Mouse (Mus musculus) limb, embryonic 14.5 days (tissue): ENCODE results near the gene Phb. TPM values are rescaled to one million over a fixed set of nuclear protein-coding genes. Genes with fewer than 3 reads are reported as not detected.

Experiments used
- ATAC-seq: fragments of 200-750 bp; cut with Nextera tagmentation; 2 replicates; pipeline ENCODE4 v1.8.0; 2017; ENCODE audit warnings: low read depth, moderate number of reproducible peaks, moderate TSS enrichment; ENCODE audit not compliant: low FRiP score
- DNase-seq: peaks from one replicate; pipeline ENCODE4 v3.0.0-alpha.2; 2015; ENCODE audit warnings: low spot score
- H3K27ac ChIP-seq: fragments of 300-500 bp; sonication (generic); replicated peaks from 2 replicates; pipeline ENCODE4 v1.5.1; 2014; ENCODE audit warnings: low read depth, mild to moderate bottlenecking, low read length, moderate library complexity, mixed read lengths
- H3K27me3 ChIP-seq: fragments of 300-500 bp; sonication (generic); 2 replicates; pipeline ENCODE4 v1.6.1; 2014; ENCODE audit warnings: low read length, mixed read lengths; ENCODE audit not compliant: control insufficient read depth, insufficient read depth
- H3K36me3 ChIP-seq: fragments of 300-500 bp; sonication (generic); 2 replicates; pipeline ENCODE4 v1.6.1; 2014; ENCODE audit warnings: mild to moderate bottlenecking, low read length, moderate library complexity, mixed read lengths; ENCODE audit not compliant: control insufficient read depth, insufficient read depth
- H3K4me1 ChIP-seq: fragments of 300-500 bp; sonication (generic); 2 replicates; pipeline ENCODE4 v1.6.1; 2014; ENCODE audit warnings: antibody characterized with exemption, low read length, mixed read lengths; ENCODE audit not compliant: control insufficient read depth, insufficient read depth
- H3K4me2 ChIP-seq: fragments of 300-500 bp; sonication (generic); replicated peaks from 2 replicates; pipeline ENCODE4 v1.6.1; 2014; ENCODE audit warnings: low read depth, mild to moderate bottlenecking, low read length, moderate library complexity; ENCODE audit not compliant: severe bottlenecking
- H3K4me3 ChIP-seq: fragments of 300-500 bp; sonication (generic); replicated peaks from 2 replicates; pipeline ENCODE4 v1.5.1; 2014; ENCODE audit warnings: low read length
- H3K9ac ChIP-seq: fragments of 300-500 bp; sonication (generic); 2 replicates; pipeline ENCODE4 v1.6.1; 2014; ENCODE audit warnings: mild to moderate bottlenecking, low read depth, low read length, moderate library complexity; ENCODE audit not compliant: severe bottlenecking
- H3K9me3 ChIP-seq: fragments of 300-500 bp; sonication (generic); 2 replicates; pipeline ENCODE4 v1.6.1; 2016; ENCODE audit warnings: low read length; ENCODE audit not compliant: control insufficient read depth
- POLR2A ChIP-seq: fragments of 200-500 bp; IDR thresholded peaks from 2 replicates; pipeline ENCODE4 v1.8.0; 2012; ENCODE audit warnings: inconsistent platforms, mild to moderate bottlenecking, moderate library complexity, borderline replicate concordance; ENCODE audit not compliant: insufficient read depth, insufficient read length; ENCODE audit errors: extremely low read depth
- WGBS: fragments of 180-500 bp; shearing (Covaris S2); extraction: QIAGEN DNeasy Blood & Tissue Kit; methylation state at CpG from one replicate; pipeline ENCODE4 v1.1.7; 2014; 5-methylcytosine and 5-hydroxymethylcytosine counted together
- polyA plus RNA-seq, 2 experiments: library from polyadenylated mRNA; depleted of rRNA in 1 of 2; stranded (reverse) in 1 of 2; unstranded in 1 of 2; fragments of >200 nt; fragmentation: Nextera tagmentation in 1 of 2; extraction: Ambion mirVana in 1 of 2; gene quantifications; 2 replicates each; pipeline versions ENCODE4 v1.2.1 to v1.2.3; 2012 to 2014

The Phb gene
- 209 and 309 TPM in 2 replicates for polyA plus RNA-seq (2012; rRNA removed)
- polyA plus RNA-seq (2014; fragmentation: Nextera tagmentation; extraction: Ambion mirVana): 226 and 227 TPM in 2 replicates

DNA sequence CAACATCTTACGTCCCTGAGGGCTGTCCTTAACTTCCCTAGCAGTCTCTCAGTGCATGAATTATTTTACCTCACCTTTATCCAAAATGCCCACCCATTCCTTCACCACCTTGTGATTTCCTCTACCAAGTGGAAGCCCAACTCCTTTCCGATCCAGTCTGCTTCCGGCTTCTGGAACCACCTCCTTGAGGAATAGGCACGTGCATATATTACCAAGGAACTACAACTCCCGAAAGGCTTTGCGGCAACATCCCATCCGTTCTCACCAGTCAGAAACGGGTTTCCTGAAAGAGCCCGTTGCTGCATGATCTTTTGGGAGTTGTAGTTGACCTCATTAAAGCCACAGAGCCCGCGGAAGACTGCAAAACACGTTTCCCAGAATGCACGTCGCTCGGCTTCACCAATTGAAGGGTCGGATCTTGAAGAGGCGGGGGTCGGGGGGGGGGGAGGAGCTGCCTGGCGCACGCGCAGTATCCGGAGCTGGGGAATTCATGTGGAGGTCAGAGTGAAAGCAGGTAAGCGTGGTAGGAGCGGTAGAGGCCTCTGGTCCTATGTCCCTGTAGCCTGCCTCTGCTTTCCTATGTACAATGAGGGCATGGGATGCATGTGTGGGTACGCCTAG lies at the start of gene Phb:
Gene Phb, plus strand, starts transcription at position 429 of the 621 bp plus-strand sequence.
- TF ChIP-seq POLR2A: no peak
- Histone ChIP-seq H3K36me3 (peaks cover 32% of the 10 kb centered on the region), H3K9ac (peak within 1 kb of the TSS; percentile 61), H3K4me2 (peak within 1 kb of the TSS; percentile 63), H3K27ac (peak within 1 kb of the TSS; percentile 35), H3K9me3 (no peaks in the 10 kb centered on the region), H3K27me3 (no peaks in the 10 kb centered on the region), H3K4me1 (peaks cover 6% of the 10 kb centered on the region), H3K4me3 (peak within 1 kb of the TSS; percentile 62)
- DNase-seq (peak; percentile 100), ATAC-seq (peak; percentile 98)
- 2% methylated on average over 25 of the region's 25 CpGs for WGBS

DNA sequence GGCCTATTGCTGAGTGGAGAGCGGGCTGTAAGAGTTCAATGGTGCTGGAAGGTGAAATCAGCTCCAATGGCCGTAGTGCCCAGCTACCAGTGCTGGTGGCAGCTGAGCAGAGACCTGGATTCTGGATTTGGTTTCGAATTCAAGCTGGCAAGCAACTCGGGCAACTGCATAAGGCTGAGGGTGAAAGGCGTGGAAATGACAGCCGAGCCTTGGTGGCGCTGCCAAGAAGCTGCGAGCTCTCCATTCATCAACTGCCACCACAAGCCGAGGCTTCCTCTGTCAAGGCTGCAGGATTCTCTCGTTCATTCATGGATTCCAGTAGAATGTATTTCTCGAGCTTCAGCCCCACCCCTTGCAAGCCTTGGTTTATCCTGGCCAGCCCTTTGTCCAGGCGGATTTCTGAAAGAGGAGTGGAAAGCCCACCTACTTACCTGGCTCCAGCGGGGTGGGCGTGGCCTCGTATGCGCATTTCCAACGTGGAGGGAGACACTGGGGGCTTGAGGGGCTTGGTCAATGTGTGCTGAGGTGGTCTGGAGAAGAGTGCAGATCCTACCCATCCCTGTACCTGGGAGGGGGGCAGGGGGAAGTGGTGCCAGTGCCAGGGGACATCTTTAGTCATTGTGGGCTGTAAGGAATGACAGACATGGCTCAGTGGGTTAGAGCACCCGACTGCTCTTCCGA lies 48.8 kb upstream of the Phb start:
- DNase-seq (no peak), ATAC-seq (no peak)
- 54% methylated on average over 19 of the region's 19 CpGs for WGBS
- peaks cover 27% of the 10 kb centered on the region for H3K4me1 ChIP-seq
- no peak overlapping the region for H3K4me3 ChIP-seq
- no peaks in the 10 kb centered on the region for H3K27me3 ChIP-seq
- TF ChIP-seq POLR2A: no peak
- H3K4me2 ChIP-seq: no peak overlapping the region
- H3K27ac ChIP-seq: no peak overlapping the region
- H3K9ac ChIP-seq: no peak overlapping the region
- H3K9me3 ChIP-seq: no peaks in the 10 kb centered on the region
- no peaks in the 10 kb centered on the region for H3K36me3 ChIP-seq

DNA sequence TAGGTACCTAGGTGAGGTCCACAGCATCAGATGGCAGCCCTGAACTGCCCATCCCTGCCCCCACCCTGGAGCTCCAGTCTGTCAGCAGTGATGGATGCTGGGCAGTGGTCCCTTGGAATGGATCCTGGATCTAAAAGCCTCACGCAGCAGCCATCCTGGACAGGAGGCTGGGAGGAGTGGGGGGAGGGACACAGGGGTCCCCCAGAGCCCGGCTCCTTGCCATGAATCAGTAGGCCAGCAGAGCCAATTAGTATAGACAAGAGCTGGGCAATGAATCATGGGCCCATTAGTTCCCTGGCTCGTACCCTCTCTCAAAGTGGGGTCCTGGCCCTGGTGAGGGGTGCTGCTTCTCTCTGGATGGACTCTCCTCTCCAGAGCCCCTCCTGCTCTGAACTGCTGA lies 47.7 kb upstream of the Phb start:
- no peaks in the 10 kb centered on the region for H3K9me3 ChIP-seq
- no peak for ATAC-seq
- TF ChIP-seq POLR2A: no peak
- peaks cover 27% of the 10 kb centered on the region for H3K4me1 ChIP-seq
- no peak overlapping the region for H3K4me3 ChIP-seq
- H3K4me2 ChIP-seq: no peak overlapping the region
- H3K36me3 ChIP-seq: no peaks in the 10 kb centered on the region
- no peak overlapping the region for H3K9ac ChIP-seq
- WGBS: 67% methylated on average over 3 of the region's 3 CpGs
- no peak overlapping the region for H3K27ac ChIP-seq
- H3K27me3 ChIP-seq: no peaks in the 10 kb centered on the region
- DNase-seq: no peak

DNA sequence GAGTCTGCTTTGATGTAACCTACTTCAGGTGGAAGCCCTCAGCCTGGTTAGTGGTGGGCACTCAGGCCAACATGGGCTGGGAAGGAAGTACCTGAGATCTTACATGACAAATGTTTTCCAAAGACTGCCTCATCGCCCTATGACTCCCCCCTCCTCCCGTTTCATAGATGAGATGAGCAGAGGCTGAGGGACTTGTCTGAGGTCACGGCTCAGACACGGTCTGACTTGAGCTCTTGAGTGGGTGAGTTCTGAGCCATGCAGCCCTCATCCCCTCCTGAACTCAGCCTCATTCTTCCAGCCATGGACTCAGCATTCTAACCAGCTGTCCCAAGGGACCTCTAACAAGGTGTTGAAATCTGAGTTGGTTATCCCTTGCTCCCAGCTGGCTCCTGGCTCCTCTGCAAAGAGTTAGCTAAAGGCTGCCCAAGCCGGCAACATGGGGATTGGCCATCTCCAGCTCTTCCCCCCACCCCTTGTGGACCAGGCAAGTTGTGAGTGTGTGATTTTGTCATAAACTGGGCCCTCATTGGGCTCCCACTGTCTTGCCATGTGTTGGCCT lies 46.8 kb upstream of the Phb start:
- Histone ChIP-seq H3K27me3 (no peaks in the 10 kb centered on the region), H3K4me3 (no peak overlapping the region), H3K9me3 (no peaks in the 10 kb centered on the region), H3K4me1 (peaks cover 22% of the 10 kb centered on the region), H3K4me2 (no peak overlapping the region), H3K36me3 (no peaks in the 10 kb centered on the region), H3K9ac (no peak overlapping the region), H3K27ac (no peak overlapping the region)
- no peak for TF ChIP-seq POLR2A
- 83% methylated on average over 5 of the region's 5 CpGs for WGBS
- ATAC-seq: no peak
- DNase-seq: no peak

DNA sequence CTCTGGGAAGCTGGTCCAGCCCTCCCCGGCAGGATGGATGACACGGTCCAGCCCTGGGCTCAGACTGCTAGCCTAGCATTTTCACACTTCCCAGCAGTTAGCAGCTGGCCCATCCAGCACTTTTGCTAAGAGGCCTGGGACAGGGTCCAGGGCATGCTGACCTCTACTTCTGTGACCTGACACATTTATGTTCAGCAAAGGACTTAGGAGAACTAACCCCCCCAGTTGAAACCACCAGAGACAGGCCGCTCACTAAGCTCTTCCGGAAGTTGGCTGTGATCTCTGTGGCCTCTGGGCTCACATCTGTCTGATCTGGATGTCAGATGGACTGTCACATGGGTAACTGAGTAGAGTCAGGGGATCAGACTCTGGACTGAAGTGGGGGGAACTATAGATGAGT lies 45.7 kb upstream of the Phb start:
- peak; percentile 6 for DNase-seq
- Histone ChIP-seq H3K4me3 (no peak overlapping the region), H3K27me3 (no peaks in the 10 kb centered on the region), H3K4me1 (peaks cover 16% of the 10 kb centered on the region), H3K4me2 (no peak overlapping the region), H3K9ac (no peak overlapping the region), H3K9me3 (no peaks in the 10 kb centered on the region), H3K27ac (no peak overlapping the region), H3K36me3 (no peaks in the 10 kb centered on the region)
- no peak for ATAC-seq
- no peak for TF ChIP-seq POLR2A
- WGBS: 38% methylated on average over 4 of the region's 4 CpGs
